Mouse (Mus musculus) liver, embryonic 14.5 days (tissue): ENCODE results near the gene Frmd4a. TPM values are rescaled to one million over a fixed set of nuclear protein-coding genes. Genes with fewer than 3 reads are reported as not detected.

Source experiments
- ATAC-seq: fragments of 200-750 bp; cut with Nextera tagmentation; 2 replicates; pipeline ENCODE4 v1.8.0; 2017; ENCODE audit warnings: moderate number of reproducible peaks, mild to moderate bottlenecking, moderate library complexity; ENCODE audit not compliant: insufficient read depth
- DNase-seq, 3 experiments: peaks; one replicate each; pipeline ENCODE4 v3.0.0-alpha.2; 2012 to 2013; ENCODE audit warnings: low read depth in 3 of 3, low spot score in 3 of 3
- H3K27ac ChIP-seq: fragments of 300-500 bp; sonication (generic); 2 replicates; pipeline ENCODE4 v1.5.1; 2014; ENCODE audit warnings: moderate library complexity, mild to moderate bottlenecking, control low read depth, inconsistent platforms
- H3K27me3 ChIP-seq: fragments of 300-500 bp; sonication (generic); 2 replicates; pipeline ENCODE4 v1.6.1; 2014; ENCODE audit warnings: mild to moderate bottlenecking, low read length, moderate library complexity; ENCODE audit not compliant: control insufficient read depth, insufficient read depth
- H3K36me3 ChIP-seq: fragments of 300-500 bp; sonication (generic); replicated peaks from 2 replicates; pipeline ENCODE4 v1.6.1; 2014; ENCODE audit warnings: low read depth; ENCODE audit not compliant: control insufficient read depth, insufficient read depth
- H3K4me1 ChIP-seq, 2 experiments: fragments of 200-500 bp in 1 of 2; fragments of 300-500 bp in 1 of 2; sonication (generic) in 1 of 2; replicated peaks; 2 replicates each; pipeline ENCODE4 v1.6.1; 2012 to 2014; ENCODE audit warnings: antibody characterized with exemption in 1 of 2, inconsistent platforms in 1 of 2, low read length in 1 of 2; ENCODE audit not compliant: control insufficient read depth in 2 of 2, insufficient read depth in 2 of 2
- H3K4me2 ChIP-seq: fragments of 300-500 bp; sonication (generic); 2 replicates; pipeline ENCODE4 v1.6.1; 2014; ENCODE audit warnings: low read depth, mild to moderate bottlenecking, control low read depth, moderate library complexity
- H3K4me3 ChIP-seq, 2 experiments: fragments of 200-500 bp in 1 of 2; fragments of 300-500 bp in 1 of 2; sonication (generic) in 1 of 2; 2 replicates each; pipeline ENCODE4 v1.5.1; 2012 to 2014; ENCODE audit warnings: low read depth in 2 of 2, low read length in 2 of 2, mild to moderate bottlenecking in 2 of 2, control low read depth in 1 of 2, inconsistent platforms in 1 of 2, moderate library complexity in 1 of 2; ENCODE audit not compliant: insufficient read depth in 1 of 2
- H3K9ac ChIP-seq: fragments of 300-500 bp; sonication (generic); replicated peaks from 2 replicates; pipeline ENCODE4 v1.6.1; 2014; ENCODE audit warnings: mild to moderate bottlenecking, control low read depth, moderate library complexity
- H3K9me3 ChIP-seq: fragments of 300-500 bp; sonication (generic); 2 replicates; pipeline ENCODE4 v1.6.1; 2016; ENCODE audit warnings: low read length, mixed read lengths; ENCODE audit not compliant: control insufficient read depth
- CTCF ChIP-seq: IDR thresholded peaks from 2 replicates; pipeline ENCODE4 v1.5.1; 2016; ENCODE audit warnings: antibody characterized with exemption, low read depth, control low read depth
- EP300 ChIP-seq: IDR thresholded peaks from 2 replicates; pipeline ENCODE4 v1.6.1; 2016; ENCODE audit warnings: antibody characterized with exemption, low read depth
- WGBS: fragments of 180-500 bp; shearing (Covaris S2); extraction: QIAGEN DNeasy Blood & Tissue Kit; methylation state at CpG from one replicate; pipeline ENCODE4 v1.1.7; 2014; ENCODE audit not compliant: insufficient replicate concordance; 5-methylcytosine and 5-hydroxymethylcytosine counted together
- polyA plus RNA-seq, 2 experiments: library from polyadenylated mRNA; depleted of rRNA in 1 of 2; stranded (reverse) in 1 of 2; unstranded in 1 of 2; fragments of >200 nt; fragmentation: Nextera tagmentation in 1 of 2; extraction: Ambion mirVana in 1 of 2; gene quantifications; 2 replicates each; pipeline versions ENCODE4 v1.2.1 to v1.2.3; 2012 to 2014

Gene Frmd4a
- polyA plus RNA-seq, 2 experiments: 11.0 to 11.2 TPM

GRCm38 (mm10) chr2:4532945-4533344 is 515.4 kb downstream of the Frmd4a start:
- TF ChIP-seq EP300 (no peak), CTCF (no peak)
- WGBS: 68% methylated on average over 6 of the region's 6 CpGs
- Histone ChIP-seq H3K4me3 (no peak overlapping the region), H3K36me3 (no peaks in the 10 kb centered on the region), H3K27ac (no peak overlapping the region), H3K4me1 (no peaks in the 10 kb centered on the region), H3K9me3 (no peaks in the 10 kb centered on the region), H3K27me3 (no peaks in the 10 kb centered on the region), H3K4me2 (no peak overlapping the region), H3K9ac (no peak overlapping the region)
- ATAC-seq (no peak), DNase-seq (no peak)

GRCm38 (mm10) chr2:4535187-4535864 is 517.8 kb downstream of the Frmd4a start:
- Histone ChIP-seq H3K27me3 (no peaks in the 10 kb centered on the region), H3K9ac (no peak overlapping the region), H3K4me2 (no peak overlapping the region), H3K36me3 (no peaks in the 10 kb centered on the region), H3K4me3 (no peak overlapping the region), H3K27ac (no peak overlapping the region), H3K9me3 (no peaks in the 10 kb centered on the region), H3K4me1 (no peaks in the 10 kb centered on the region)
- 65% methylated on average over 9 of the region's 9 CpGs for WGBS
- DNase-seq (no peak), ATAC-seq (no peak)
- TF ChIP-seq CTCF: no peak
- TF ChIP-seq EP300: no peak

GRCm38 (mm10) chr2:4541330-4541729 is 523.8 kb downstream of the Frmd4a start:
- Histone ChIP-seq H3K9ac (no peak overlapping the region), H3K27ac (no peak overlapping the region), H3K36me3 (no peaks in the 10 kb centered on the region), H3K4me2 (no peak overlapping the region), H3K4me3 (no peak overlapping the region), H3K27me3 (no peaks in the 10 kb centered on the region), H3K9me3 (no peaks in the 10 kb centered on the region), H3K4me1 (peaks cover 0 to 3% of the 10 kb centered on the region in 2 experiments; a peak in 1 of 4 replicates)
- ATAC-seq (no peak), DNase-seq (no peak)
- 67% methylated on average over 4 of the region's 4 CpGs for WGBS
- TF ChIP-seq CTCF (no peak), EP300 (no peak)

DNA sequence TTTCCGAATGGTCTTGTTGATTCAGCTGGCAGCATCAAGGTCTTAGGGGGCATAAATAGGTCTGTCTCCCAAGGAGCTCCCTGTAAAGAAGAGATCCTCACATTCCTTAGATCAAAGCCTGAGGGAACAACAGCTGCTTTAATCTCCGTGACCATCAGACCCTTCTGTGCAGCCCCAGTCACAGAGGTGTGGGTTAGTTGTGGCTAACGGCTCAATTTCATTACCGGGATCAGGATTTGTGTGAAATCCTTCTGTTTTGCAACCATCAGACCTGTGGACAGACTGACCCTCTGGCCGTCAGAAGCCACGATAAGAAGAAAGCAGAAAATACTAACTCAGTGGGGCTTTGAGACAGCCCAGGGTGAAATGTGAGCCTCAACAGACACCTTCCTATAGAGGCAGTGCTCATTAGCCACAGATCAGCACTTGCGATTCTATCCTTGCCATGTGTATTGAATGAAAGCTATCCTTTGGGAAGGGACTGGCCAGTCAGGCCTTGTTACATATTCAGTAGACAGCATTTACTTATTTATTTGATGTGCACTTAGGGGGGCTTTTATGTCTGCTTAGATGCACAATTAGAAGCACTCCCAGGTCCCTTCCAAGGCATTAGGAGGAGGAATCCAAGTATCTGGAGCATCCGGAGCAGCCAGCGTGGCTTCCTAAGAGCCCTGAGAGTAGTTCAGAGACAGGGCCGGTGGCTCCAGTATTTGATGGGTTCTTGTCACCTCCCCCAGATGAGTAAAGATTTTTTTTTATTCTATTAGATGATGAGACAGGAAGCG is 524.5 kb downstream of the Frmd4a start:
- no peak overlapping the region for H3K9ac ChIP-seq
- H3K4me3 ChIP-seq: no peak overlapping the region
- H3K9me3 ChIP-seq: no peaks in the 10 kb centered on the region
- H3K4me2 ChIP-seq: no peak overlapping the region
- WGBS: 63% methylated on average over 11 of the region's 11 CpGs
- H3K27me3 ChIP-seq: no peaks in the 10 kb centered on the region
- H3K36me3 ChIP-seq: no peaks in the 10 kb centered on the region
- TF ChIP-seq EP300 (no peak), CTCF (no peak)
- no peak for DNase-seq
- H3K4me1 ChIP-seq: peaks cover 0 to 3% of the 10 kb centered on the region in 2 experiments; a peak in 1 of 4 replicates
- H3K27ac ChIP-seq: no peak overlapping the region
- ATAC-seq: no peak
